Mouse (Mus musculus) cerebellum, adult (tissue): Measurements from ENCODE around the gene Bri3.
A peak's percentile ranks its signal among the peaks of the same experiment; 100 is the strongest.

Source experiments
- ATAC-seq: cut with Nextera tagmentation; 2 replicates; pipeline ENCODE4 v1.9.2; 2017; ENCODE audit warnings: mild to moderate bottlenecking, moderate library complexity, mixed read lengths; ENCODE audit not compliant: insufficient number of reproducible peaks, low FRiP score, low TSS enrichment

The Bri3 gene

GRCm38 (mm10) chr5:144243901-144244487 lies at the start of gene Bri3:
Bri3 (plus strand) TSS chr5:144244437.
- ATAC-seq: no peak

GRCm38 (mm10) chr5:144195567-144195966 lies 48.7 kb upstream of the Bri3 start:
- no peak for ATAC-seq

GRCm38 (mm10) chr5:144200616-144201015 lies 43.6 kb upstream of the Bri3 start:
- no peak for ATAC-seq

GRCm38 (mm10) chr5:144202430-144202829 lies 41.8 kb upstream of the Bri3 start:
- ATAC-seq: no peak

- no peak for ATAC-seq
Observed at GRCm38 (mm10) chr5:144203398-144203959, 40.8 kb upstream of the Bri3 start.

- no peak for ATAC-seq
Observed at GRCm38 (mm10) chr5:144204303-144204702, 39.9 kb upstream of the Bri3 start.

GRCm38 (mm10) chr5:144204911-144205310 lies 39.3 kb upstream of the Bri3 start:
- ATAC-seq: no peak

GRCm38 (mm10) chr5:144206069-144206468 lies 38.2 kb upstream of the Bri3 start:
- no peak for ATAC-seq

GRCm38 (mm10) chr5:144207478-144207877 lies 36.8 kb upstream of the Bri3 start:
- ATAC-seq: no peak

- ATAC-seq: no peak
Observed at GRCm38 (mm10) chr5:144214453-144214852, 29.8 kb upstream of the Bri3 start.

- ATAC-seq: no peak
Observed at GRCm38 (mm10) chr5:144215992-144216391, 28.2 kb upstream of the Bri3 start.

GRCm38 (mm10) chr5:144218061-144218460 lies 26.2 kb upstream of the Bri3 start:
- ATAC-seq: no peak

GRCm38 (mm10) chr5:144219306-144219705 lies 24.9 kb upstream of the Bri3 start:
- no peak for ATAC-seq

GRCm38 (mm10) chr5:144219936-144220335 lies 24.3 kb upstream of the Bri3 start:
- ATAC-seq: no peak

- no peak for ATAC-seq
Observed at GRCm38 (mm10) chr5:144221305-144221704, 22.9 kb upstream of the Bri3 start.

GRCm38 (mm10) chr5:144222811-144223502 lies 21.3 kb upstream of the Bri3 start:
- peak; percentile 59 for ATAC-seq

GRCm38 (mm10) chr5:144223503-144223862 lies 20.8 kb upstream of the Bri3 start, which contains the start of gene Tecpr1:
Tecpr1 (minus strand) TSS chr5:144223615.
- ATAC-seq: peak; percentile 95

- ATAC-seq: no peak
Observed at GRCm38 (mm10) chr5:144223899-144224816, 20.1 kb upstream of the Bri3 start.

GRCm38 (mm10) chr5:144226220-144226619 lies 18.0 kb upstream of the Bri3 start:
- ATAC-seq: no peak

GRCm38 (mm10) chr5:144230216-144230615 lies 14.0 kb upstream of the Bri3 start:
- no peak for ATAC-seq

- ATAC-seq: no peak
Observed at GRCm38 (mm10) chr5:144231410-144231809, 12.8 kb upstream of the Bri3 start.
